Mouse (Mus musculus) liver, adult (tissue): ENCODE measurements around the gene Gimap4.

Source experiments
- GATA4 ChIP-seq: IDR thresholded peaks from 2 replicates; pipeline ENCODE4 v1.6.1; 2014; ENCODE audit warnings: mild to moderate bottlenecking, low read length; ENCODE audit not compliant: insufficient replicate concordance

Gene Gimap4

DNA sequence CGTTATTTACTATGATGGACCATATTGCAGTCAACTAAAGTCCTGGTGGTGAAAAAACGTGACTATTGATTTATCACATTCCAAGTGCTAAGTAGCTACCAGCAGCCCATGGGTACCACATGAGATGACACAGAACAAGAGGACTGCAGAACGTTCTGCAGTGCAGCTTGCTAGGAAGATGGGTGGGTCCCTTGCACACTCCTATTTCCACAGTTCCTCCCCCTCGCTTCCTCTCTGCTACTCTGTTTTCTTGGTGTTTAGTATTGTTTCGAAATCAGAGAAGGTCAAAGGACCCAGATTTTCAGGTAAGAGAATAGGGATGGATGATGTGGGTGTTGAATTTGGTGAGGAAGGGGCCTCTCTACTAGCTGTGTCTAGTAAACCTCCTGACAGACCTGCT is at the start of gene Gimap4:
Gimap4 (plus strand) TSS at position 231 of the 400 bp plus-strand sequence.
- TF ChIP-seq GATA4, result no peak

DNA sequence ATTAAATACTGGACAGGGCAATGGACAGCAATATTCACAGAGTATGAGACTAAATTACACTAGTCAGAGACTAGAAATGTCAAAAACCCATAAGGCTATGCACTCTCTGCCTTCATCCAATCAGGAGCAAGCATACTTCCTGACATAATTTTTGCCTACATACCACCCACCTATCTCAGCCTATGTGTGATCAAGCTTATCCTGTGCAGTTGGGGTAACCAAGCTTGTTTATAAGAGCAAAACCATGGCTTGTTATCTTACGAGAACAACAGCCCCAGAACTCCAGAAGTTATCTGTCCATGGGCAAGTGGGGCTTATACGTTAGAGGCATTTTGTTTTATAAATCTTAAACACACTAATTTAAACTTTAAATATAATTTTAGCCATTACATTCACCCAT is 49.2 kb upstream of the Gimap4 start:
- no peak for TF ChIP-seq GATA4

- no peak for TF ChIP-seq GATA4
These were observed 47.8 kb upstream of the Gimap4 start for GRCm38 (mm10) chr6:48636515-48636914.

DNA sequence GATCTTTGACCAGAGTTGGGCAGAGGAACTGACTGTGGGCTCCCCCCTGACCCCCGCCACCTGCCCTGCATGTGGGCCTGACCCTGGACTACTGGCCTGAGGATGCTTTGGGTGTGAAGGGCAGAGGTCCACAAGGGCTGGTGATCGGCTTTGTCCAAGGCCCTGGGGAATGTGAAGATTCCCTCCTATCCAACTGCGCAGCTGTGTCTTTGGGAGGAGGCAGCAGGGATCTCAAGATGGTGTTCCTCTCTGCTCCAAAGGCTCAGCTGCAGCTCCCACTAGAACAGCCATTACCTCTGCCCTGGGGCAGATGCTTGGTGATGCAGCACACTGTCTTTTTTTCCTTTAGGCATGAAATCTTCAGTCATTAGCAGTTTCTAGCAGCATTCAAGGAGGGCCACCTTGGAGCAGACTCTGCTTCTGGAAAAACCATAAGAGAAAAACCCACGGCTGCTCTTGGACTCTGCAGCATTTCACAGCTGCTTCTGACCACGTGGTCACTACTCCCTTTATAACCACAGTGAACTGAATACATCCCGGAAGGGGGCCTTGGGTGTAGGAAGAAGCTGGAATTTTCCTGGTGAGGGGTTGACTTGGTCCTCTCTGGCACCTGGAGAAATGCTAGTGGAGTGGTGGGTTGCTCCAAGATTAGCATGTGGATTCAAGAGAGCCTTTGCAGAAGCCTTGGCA is 46.4 kb upstream of the Gimap4 start:
- TF ChIP-seq GATA4, result no peak

- TF ChIP-seq GATA4, result no peak
These were observed 45.8 kb upstream of the Gimap4 start for GRCm38 (mm10) chr6:48638553-48638952.

DNA sequence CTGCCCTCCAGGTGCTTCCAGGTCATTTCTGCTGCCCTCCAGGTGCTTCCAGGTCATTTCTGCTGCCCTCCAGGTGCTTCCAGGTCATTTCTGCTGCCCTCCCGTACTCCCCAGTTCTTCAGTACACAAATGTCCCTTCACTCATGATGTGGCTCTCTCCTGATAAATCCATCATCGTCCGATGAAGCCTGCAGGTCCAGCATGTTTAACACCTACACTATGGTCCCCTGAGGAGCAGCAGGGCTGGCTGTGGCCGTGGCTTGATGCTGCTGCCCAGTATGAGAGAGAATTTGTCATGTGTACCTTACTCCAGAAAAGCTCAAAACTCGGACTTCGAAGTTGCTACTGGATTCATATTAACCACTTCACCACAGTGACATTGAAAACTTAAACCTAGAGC is 43.0 kb upstream of the Gimap4 start:
- no peak for TF ChIP-seq GATA4

GRCm38 (mm10) chr6:48642764-48643292 is 41.5 kb upstream of the Gimap4 start:
- TF ChIP-seq GATA4, result no peak

- TF ChIP-seq GATA4, result no peak
These were observed 38.6 kb upstream of the Gimap4 start for GRCm38 (mm10) chr6:48645660-48646308.

GRCm38 (mm10) chr6:48646309-48646690 is 38.0 kb upstream of the Gimap4 start:
- TF ChIP-seq GATA4, result no peak

DNA sequence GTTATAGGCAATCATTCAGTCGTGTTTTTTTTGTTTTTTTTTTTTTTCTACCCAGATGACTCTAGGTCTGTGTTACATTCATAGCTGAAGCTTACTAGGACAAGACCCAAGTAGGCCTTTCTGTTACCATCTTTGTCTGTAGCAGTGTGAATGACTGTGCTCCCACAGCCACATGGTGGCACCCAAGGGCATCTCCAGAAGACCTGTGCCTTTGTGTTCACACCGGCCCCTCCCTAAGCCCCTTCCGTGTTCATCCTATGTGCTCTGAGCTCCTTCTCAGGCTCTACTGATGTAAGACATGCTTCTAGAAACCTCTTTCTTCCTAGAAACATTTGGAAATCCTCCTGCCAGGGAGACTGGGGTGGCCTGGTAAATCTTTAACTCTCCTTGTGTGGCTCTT is 37.4 kb upstream of the Gimap4 start, which contains the start of gene Gimap8:
Gimap8 (plus strand) TSS at position 240 of the 400 bp plus-strand sequence.
- no peak for TF ChIP-seq GATA4

GRCm38 (mm10) chr6:48647611-48648010 is 36.7 kb upstream of the Gimap4 start:
- TF ChIP-seq GATA4, result no peak

DNA sequence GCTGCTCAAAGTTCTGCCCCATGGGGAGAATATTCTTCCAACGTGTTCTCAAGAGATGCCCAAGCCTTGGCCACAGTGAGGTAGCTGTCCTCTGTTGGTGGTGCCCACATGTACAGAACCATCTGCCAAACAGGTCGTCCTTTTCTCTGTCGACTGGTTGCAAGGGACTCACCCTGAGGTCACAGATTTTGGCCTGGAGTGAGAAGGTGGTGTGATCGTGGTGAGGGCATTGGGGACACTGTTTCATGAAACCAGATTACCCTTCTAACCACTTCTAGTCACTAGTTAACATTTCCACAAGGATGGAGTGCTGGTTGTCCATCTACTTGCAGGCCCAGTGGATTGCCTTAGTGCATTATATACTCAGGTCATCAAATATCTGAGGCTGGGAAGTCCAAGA is 35.6 kb upstream of the Gimap4 start:
- no peak for TF ChIP-seq GATA4

- TF ChIP-seq GATA4, result no peak
These were observed 34.3 kb upstream of the Gimap4 start for GRCm38 (mm10) chr6:48650041-48650440.

DNA sequence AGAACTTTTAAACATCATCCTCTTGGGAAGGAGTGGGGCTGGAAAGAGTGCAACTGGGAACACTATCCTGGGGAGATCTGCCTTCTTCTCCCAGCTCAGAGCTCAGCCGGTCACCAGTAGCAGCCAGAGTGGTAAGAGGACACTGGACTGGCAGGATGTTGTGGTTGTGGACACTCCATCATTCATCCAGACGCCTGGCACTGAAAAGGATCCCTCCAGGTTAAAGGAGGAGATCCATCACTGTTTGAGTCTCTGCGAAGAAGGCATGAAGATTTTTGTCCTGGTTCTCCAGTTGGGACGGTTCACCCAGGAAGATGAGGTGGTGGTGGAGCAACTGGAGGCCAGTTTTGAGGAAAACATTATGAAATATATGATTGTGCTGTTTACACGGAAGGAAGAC is 25.6 kb upstream of the Gimap4 start:
- no peak for TF ChIP-seq GATA4

- no peak for TF ChIP-seq GATA4
These were observed 19.6 kb upstream of the Gimap4 start for GRCm38 (mm10) chr6:48664750-48665149.

DNA sequence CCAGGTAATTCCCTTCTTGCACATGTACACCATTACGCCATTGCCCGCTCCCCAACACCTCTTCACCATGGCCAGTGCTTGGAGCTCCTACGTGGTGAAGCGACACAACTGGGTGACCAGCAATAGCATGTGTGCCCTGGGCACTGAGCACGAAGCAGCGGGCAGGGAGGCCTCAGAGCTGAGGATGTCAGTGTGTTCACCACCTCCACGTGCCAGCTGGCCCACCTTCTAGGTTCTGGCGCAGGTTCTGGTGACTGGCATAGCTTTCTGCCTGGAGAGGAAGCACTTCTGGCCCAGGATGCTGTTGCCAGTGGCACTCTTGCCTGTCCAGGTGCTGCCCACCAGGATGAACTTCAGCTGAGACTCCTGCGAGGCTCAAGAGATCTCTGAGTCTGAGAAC is 18.9 kb upstream of the Gimap4 start:
- no peak for TF ChIP-seq GATA4
